Mouse (Mus musculus) spleen, embryonic (tissue): ENCODE results near the gene Jak2.

Experiments
- CTCF ChIA-PET: fragments of 350-600 bp; sonication (Branson Sonifier 250); formaldehyde crosslinking; loops from one replicate; lab custom pipeline; 2022; lab: Charles Lee

The Jak2 gene

GRCm38 (mm10) chr19:29251958-29252801, 552 bp downstream of the Jak2 start:
- CTCF ChIA-PET, result interaction anchor here (0.6 kb wide), 1 partner anchor 30 kb away, joined by 3 read pairs; no protein-coding TSS in a partner anchor

GRCm38 (mm10) chr19:29252831-29253545, 1.4 kb downstream of the Jak2 start:
- CTCF ChIA-PET, result interaction anchor here (0.6 to 0.7 kb wide), 2 partner anchors 31 to 212 kb away, joined by 3 read pairs; no protein-coding TSS in a partner anchor

- CTCF ChIA-PET, result no interaction called here
Measured at GRCm38 (mm10) chr19:29253728-29254127, 2.1 kb downstream of the Jak2 start.

GRCm38 (mm10) chr19:29254671-29255070, 3.0 kb downstream of the Jak2 start:
- CTCF ChIA-PET, result interaction anchor here (0.7 to 0.8 kb wide), 2 partner anchors 15 to 99 kb away, joined by 3 to 4 read pairs; no protein-coding TSS in a partner anchor

GRCm38 (mm10) chr19:29255327-29256027, 3.8 kb downstream of the Jak2 start:
- CTCF ChIA-PET, result interaction anchor here (0.7 kb wide), 1 partner anchor 100 kb away, joined by 3 read pairs; no protein-coding TSS in a partner anchor

- CTCF ChIA-PET, result no interaction called here
Measured at GRCm38 (mm10) chr19:29261638-29262037, 10.0 kb downstream of the Jak2 start.

GRCm38 (mm10) chr19:29263492-29263891, 11.9 kb downstream of the Jak2 start:
- CTCF ChIA-PET, result interaction anchor here (0.6 kb wide), 1 partner anchor 288 kb away, joined by 3 read pairs; no protein-coding TSS in a partner anchor

- CTCF ChIA-PET, result no interaction called here
Measured at GRCm38 (mm10) chr19:29265538-29265937, 13.9 kb downstream of the Jak2 start.

- CTCF ChIA-PET, result interaction anchor here (0.6 to 0.7 kb wide), 2 partner anchors 224 to 256 kb away, joined by 3 read pairs; no protein-coding TSS in a partner anchor
Measured at GRCm38 (mm10) chr19:29267075-29267868, 15.6 kb downstream of the Jak2 start.

- CTCF ChIA-PET, result interaction anchor here (0.7 kb wide), 1 partner anchor 233 kb away, joined by 5 read pairs; no protein-coding TSS in a partner anchor
Measured at GRCm38 (mm10) chr19:29268788-29269321, 17.2 kb downstream of the Jak2 start.

GRCm38 (mm10) chr19:29270226-29270625, 18.6 kb downstream of the Jak2 start:
- CTCF ChIA-PET, result no interaction called here

- CTCF ChIA-PET, result no interaction called here
Measured at GRCm38 (mm10) chr19:29271147-29271578, 19.5 kb downstream of the Jak2 start.

GRCm38 (mm10) chr19:29272011-29272809, 20.6 kb downstream of the Jak2 start:
- CTCF ChIA-PET, result no interaction called here

- CTCF ChIA-PET, result interaction anchor here (0.7 kb wide), 1 partner anchor 257 kb away, joined by 3 read pairs; no protein-coding TSS in a partner anchor
Measured at GRCm38 (mm10) chr19:29276414-29276813, 24.8 kb downstream of the Jak2 start.

GRCm38 (mm10) chr19:29278944-29279587, 27.4 kb downstream of the Jak2 start:
- CTCF ChIA-PET, result interaction anchor here (0.7 kb wide), 2 partner anchors 10 to 103 kb away, joined by 3 read pairs; no protein-coding TSS in a partner anchor

- CTCF ChIA-PET, result no interaction called here
Measured at GRCm38 (mm10) chr19:29285451-29285869, 33.8 kb downstream of the Jak2 start.

GRCm38 (mm10) chr19:29287863-29288262, 36.2 kb downstream of the Jak2 start:
- CTCF ChIA-PET, result no interaction called here

- CTCF ChIA-PET, result no interaction called here
Measured at GRCm38 (mm10) chr19:29291532-29291931, 39.9 kb downstream of the Jak2 start.

GRCm38 (mm10) chr19:29292546-29292945, 40.9 kb downstream of the Jak2 start:
- CTCF ChIA-PET, result no interaction called here
